Mouse (Mus musculus): ENCODE measurements around the gene Srpk1. TPM values are rescaled to one million over a fixed set of nuclear protein-coding genes. Genes with fewer than 3 reads are reported as not detected.

Srpk1 gene
- polyA plus RNA-seq (2016; fragmentation: Nextera tagmentation; extraction: Ambion mirVana), result 106 and 110 TPM in 2 replicates

DNA sequence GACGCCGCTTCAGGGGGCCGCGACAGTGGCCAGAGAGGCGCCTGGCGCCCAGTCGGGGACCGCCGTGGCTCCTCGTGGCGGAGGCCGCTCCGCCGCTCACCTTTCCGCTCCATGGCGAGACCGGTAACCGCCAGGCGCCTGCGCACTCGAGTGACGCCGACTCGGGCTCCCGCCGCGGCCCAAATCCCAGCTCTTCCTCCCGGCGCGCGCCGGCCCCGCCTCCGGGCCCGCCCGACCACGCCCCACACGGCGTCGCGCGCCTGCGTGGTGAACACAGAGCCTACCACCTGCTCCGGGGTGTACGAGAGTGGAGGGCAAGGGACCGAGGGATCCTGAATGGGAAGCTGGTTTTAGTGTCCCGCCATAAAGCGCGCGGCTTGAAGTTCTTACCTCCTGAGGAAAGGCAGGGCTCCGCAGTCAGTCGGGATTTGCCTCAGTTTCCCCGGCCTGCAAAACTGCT lies at the start of gene Srpk1:
Gene Srpk1, minus strand, starts transcription at position 410 of the 460 bp plus-strand sequence.
- Histone ChIP-seq H3K27ac (peak within 1 kb of the TSS; percentile 98), H3K27me3 (ENCODE audit: low read depth, poor library complexity, severe bottlenecking) (no peaks in the 10 kb centered on the region), H3K4me3 (peak within 1 kb of the TSS; percentile 96), H3K36me3 (peaks cover 33% of the 10 kb centered on the region), H3K4me1 (peaks cover 29% of the 10 kb centered on the region), H3K9me3 (replicated peaks) (no peaks in the 10 kb centered on the region)
- 1% methylated on average over 53 of the region's 53 CpGs for WGBS
- DNase-seq (ENCODE audit: low spot score), result peak; percentile 96

DNA sequence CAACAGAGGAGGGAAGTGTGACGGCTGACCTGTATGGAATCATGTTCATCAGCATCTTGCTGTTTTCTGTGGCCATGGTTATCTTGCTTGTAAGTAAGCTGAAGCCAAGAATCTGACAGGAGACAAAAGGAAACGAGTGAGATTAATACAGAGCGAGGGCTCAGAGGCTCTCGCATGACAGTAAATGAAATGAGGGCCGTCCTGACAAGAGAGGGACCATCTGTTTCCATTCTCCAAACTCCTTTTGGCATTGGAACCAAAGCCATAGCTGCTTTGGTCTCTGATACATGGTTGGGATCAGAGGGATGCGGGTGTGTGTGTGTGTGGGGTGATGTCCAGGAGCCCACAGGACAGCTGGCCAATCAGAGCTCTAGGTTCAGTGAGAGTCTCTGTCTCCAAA lies 37.1 kb upstream of the Srpk1 start:
- no peak overlapping the region for H3K4me3 ChIP-seq
- DNase-seq (ENCODE audit: low spot score), result no peak
- H3K9me3 ChIP-seq (replicated peaks), result no peaks in the 10 kb centered on the region
- H3K4me1 ChIP-seq, result no peaks in the 10 kb centered on the region
- H3K27me3 ChIP-seq (ENCODE audit: low read depth, poor library complexity, severe bottlenecking), result no peaks in the 10 kb centered on the region; the same call in 1 of the 2 replicates
- no peak overlapping the region for H3K27ac ChIP-seq
- WGBS, result 81% methylated on average over 6 of the region's 6 CpGs
- no peaks in the 10 kb centered on the region for H3K36me3 ChIP-seq

GRCm38 (mm10) chr17:28657936-28658335 lies 35.4 kb upstream of the Srpk1 start:
- no peak for DNase-seq (ENCODE audit: low spot score)
- Histone ChIP-seq H3K9me3 (replicated peaks) (no peaks in the 10 kb centered on the region), H3K27ac (no peak overlapping the region), H3K27me3 (ENCODE audit: low read depth, poor library complexity, severe bottlenecking) (no peaks in the 10 kb centered on the region; the same call in 1 of the 2 replicates), H3K36me3 (no peaks in the 10 kb centered on the region), H3K4me3 (no peak overlapping the region), H3K4me1 (no peaks in the 10 kb centered on the region)
- 79% methylated on average over 4 of the region's 4 CpGs for WGBS

DNA sequence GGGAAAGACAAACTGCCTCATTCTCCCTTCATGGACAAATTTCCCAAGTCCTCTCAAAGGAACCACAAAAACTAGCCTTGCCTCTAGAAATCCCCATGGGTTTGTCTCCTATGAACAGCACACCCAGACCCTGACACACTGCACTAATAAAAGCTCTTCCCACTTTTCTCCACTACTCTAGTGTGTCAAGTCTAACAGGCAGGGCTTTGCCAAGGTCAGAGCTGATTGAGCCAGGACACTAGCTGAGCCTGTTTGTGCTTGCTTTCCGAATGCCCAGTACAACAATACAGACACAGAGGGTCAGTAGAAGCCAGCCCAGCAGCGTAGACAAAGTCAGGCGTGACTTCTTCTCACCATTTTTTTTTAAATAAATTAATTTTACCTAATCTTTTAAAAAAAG lies 27.8 kb upstream of the Srpk1 start:
- H3K27ac ChIP-seq, result no peak overlapping the region
- no peaks in the 10 kb centered on the region; the same call in 1 of the 2 replicates for H3K27me3 ChIP-seq (ENCODE audit: low read depth, poor library complexity, severe bottlenecking)
- H3K4me1 ChIP-seq, result no peaks in the 10 kb centered on the region
- no peaks in the 10 kb centered on the region for H3K9me3 ChIP-seq (replicated peaks)
- no peak for DNase-seq (ENCODE audit: low spot score)
- H3K4me3 ChIP-seq, result no peak overlapping the region
- H3K36me3 ChIP-seq, result no peaks in the 10 kb centered on the region
- 86% methylated on average over 3 of the region's 3 CpGs for WGBS

GRCm38 (mm10) chr17:28648607-28649370 lies 26.3 kb upstream of the Srpk1 start:
- DNase-seq (ENCODE audit: low spot score), result peak; percentile 38
- 59% methylated on average over 6 of the region's 6 CpGs for WGBS

DNA sequence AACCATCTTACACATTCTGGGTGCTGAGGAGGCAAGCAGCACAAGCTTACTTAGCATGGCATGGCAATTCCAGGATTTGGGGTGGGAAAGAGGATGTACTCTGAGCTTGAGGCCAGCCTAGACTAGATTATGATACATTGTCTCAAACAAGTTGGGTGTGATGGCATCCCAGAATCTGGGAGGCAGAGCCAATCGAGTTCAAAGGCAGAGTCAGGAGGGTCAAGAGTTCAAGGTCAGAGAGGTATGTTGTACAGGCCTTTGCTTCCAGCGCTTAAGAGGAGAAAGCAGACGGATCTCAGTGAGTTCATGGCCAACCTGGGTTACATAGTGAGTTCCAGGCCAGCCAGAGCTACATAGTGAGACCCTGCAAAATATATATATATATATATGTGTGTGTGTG lies 23.7 kb upstream of the Srpk1 start:
- DNase-seq (ENCODE audit: low spot score), result no peak
- no peak overlapping the region for H3K27ac ChIP-seq
- no peaks in the 10 kb centered on the region for H3K27me3 ChIP-seq (ENCODE audit: low read depth, poor library complexity, severe bottlenecking)
- no peaks in the 10 kb centered on the region for H3K9me3 ChIP-seq (replicated peaks)
- WGBS, result 77% methylated on average over 3 of the region's 3 CpGs
- no peak overlapping the region for H3K4me3 ChIP-seq
- no peaks in the 10 kb centered on the region for H3K36me3 ChIP-seq
- peaks cover 5% of the 10 kb centered on the region; the same call in 1 of the 2 replicates for H3K4me1 ChIP-seq

More at GRCm38 (mm10) chr17:28648607-28649370, 26.3 kb upstream of the Srpk1 start:
- Histone ChIP-seq H3K36me3 (no peaks in the 10 kb centered on the region), H3K4me3 (no peak overlapping the region), H3K4me1 (no peaks in the 10 kb centered on the region), H3K27me3 (ENCODE audit: low read depth, poor library complexity, severe bottlenecking) (no peaks in the 10 kb centered on the region), H3K9me3 (replicated peaks) (no peaks in the 10 kb centered on the region), H3K27ac (no peak overlapping the region)

GRCm38 (mm10) chr17:28644112-28644511 lies 21.6 kb upstream of the Srpk1 start:
- H3K36me3 ChIP-seq, result no peaks in the 10 kb centered on the region
- H3K4me1 ChIP-seq, result peaks cover 5% of the 10 kb centered on the region; the same call in 1 of the 2 replicates
- 49% methylated on average over 4 of the region's 4 CpGs for WGBS

GRCm38 (mm10) chr17:28643697-28644096 lies 21.2 kb upstream of the Srpk1 start:
- H3K36me3 ChIP-seq, result no peaks in the 10 kb centered on the region
- no peak for DNase-seq (ENCODE audit: low spot score)
- no peaks in the 10 kb centered on the region for H3K27me3 ChIP-seq (ENCODE audit: low read depth, poor library complexity, severe bottlenecking)
- WGBS, result 37% methylated on average over 3 of the region's 3 CpGs
- H3K4me3 ChIP-seq, result no peak overlapping the region
- no peak overlapping the region for H3K27ac ChIP-seq
- no peaks in the 10 kb centered on the region for H3K9me3 ChIP-seq (replicated peaks)
- peaks cover 5% of the 10 kb centered on the region; the same call in 1 of the 2 replicates for H3K4me1 ChIP-seq

More at GRCm38 (mm10) chr17:28644112-28644511, 21.6 kb upstream of the Srpk1 start:
- no peak overlapping the region for H3K4me3 ChIP-seq
- H3K9me3 ChIP-seq (replicated peaks), result no peaks in the 10 kb centered on the region
- no peak for DNase-seq (ENCODE audit: low spot score)
- no peak overlapping the region for H3K27ac ChIP-seq
- no peaks in the 10 kb centered on the region for H3K27me3 ChIP-seq (ENCODE audit: low read depth, poor library complexity, severe bottlenecking)

- Histone ChIP-seq H3K36me3 (no peaks in the 10 kb centered on the region), H3K4me1 (peaks cover 5% of the 10 kb centered on the region; the same call in 1 of the 2 replicates), H3K9me3 (replicated peaks) (no peaks in the 10 kb centered on the region), H3K27me3 (ENCODE audit: low read depth, poor library complexity, severe bottlenecking) (no peaks in the 10 kb centered on the region), H3K4me3 (no peak overlapping the region), H3K27ac (no peak overlapping the region)
- 88% methylated on average over 3 of the region's 3 CpGs for WGBS
- DNase-seq (ENCODE audit: low spot score), result no peak
Observed at GRCm38 (mm10) chr17:28640113-28640512, 17.6 kb upstream of the Srpk1 start.

DNA sequence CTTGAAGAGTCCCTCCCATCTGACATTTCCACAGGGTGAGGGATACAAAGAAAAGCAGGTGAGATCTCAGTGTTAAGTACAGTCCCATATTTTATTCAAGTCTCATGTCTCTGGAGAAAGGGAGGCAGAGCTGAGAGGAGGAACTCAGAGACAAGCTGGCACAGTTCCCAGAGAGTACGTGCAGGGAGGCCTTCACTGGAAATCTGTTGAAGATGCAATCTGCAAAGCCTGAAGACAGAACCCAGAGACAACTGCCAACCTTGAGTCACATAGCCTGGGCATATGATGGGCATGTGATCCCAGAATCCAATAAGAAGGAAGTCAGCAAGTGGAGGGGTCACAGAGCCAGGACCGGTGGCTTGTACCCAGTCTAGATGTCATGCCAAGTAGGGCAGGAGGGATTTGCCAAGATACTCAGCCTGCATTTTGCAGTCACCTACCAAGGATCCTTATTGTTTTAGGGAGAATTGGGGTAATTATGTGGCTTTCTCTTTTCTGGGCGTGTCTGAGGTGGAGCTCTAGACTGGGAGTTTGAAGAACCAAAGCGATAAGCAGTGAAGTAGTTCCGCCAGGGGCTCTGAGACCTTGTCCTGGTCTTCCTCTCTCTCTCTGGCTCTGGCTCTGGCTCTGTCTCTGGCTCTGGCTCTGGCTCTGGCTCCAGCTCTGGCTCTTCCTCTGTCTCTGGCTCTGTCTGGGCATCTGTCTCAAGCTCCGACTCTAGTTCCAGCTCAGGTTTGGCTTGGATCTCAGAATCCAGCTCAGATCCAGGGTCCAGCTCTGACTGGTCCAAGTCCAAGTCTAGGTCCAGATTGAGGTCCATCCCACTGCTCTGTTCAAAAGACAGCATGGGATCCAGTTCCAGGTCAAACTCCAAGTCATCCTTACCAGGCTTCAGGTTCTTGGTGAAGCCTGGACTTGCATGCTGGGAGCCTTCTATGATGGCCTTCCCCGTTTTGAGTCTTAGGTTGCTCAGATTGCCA lies 15.5 kb upstream of the Srpk1 start:
- WGBS, result 93% methylated on average over 7 of the region's 7 CpGs
- no peaks in the 10 kb centered on the region for H3K36me3 ChIP-seq
- no peak overlapping the region for H3K27ac ChIP-seq
- no peaks in the 10 kb centered on the region for H3K9me3 ChIP-seq (replicated peaks)
- H3K27me3 ChIP-seq (ENCODE audit: low read depth, poor library complexity, severe bottlenecking), result no peaks in the 10 kb centered on the region
- H3K4me3 ChIP-seq, result no peak overlapping the region
- no peak for DNase-seq (ENCODE audit: low spot score)
- H3K4me1 ChIP-seq, result peaks cover 5% of the 10 kb centered on the region; the same call in 1 of the 2 replicates

DNA sequence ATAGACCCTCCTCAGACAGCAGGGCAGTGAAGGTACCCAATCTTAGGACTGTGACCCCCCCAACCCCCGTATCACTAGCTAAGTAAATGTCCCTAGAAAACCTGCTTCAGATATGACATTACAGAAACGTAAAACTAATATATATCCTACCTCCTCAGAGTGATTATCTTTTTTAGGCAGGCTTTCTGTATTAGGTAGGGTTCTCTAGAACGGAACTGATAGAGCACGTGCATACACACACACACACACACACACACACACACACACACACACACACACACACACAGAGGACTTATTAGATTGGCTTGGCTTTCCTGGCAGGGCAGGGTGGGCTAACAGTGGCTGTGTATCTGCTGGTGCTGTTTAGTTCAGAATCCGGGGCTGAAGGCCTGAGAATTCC lies 13.3 kb upstream of the Srpk1 start:
- Histone ChIP-seq H3K36me3 (no peaks in the 10 kb centered on the region), H3K27ac (no peak overlapping the region), H3K4me1 (peaks cover 12% of the 10 kb centered on the region), H3K9me3 (replicated peaks) (no peaks in the 10 kb centered on the region), H3K27me3 (ENCODE audit: low read depth, poor library complexity, severe bottlenecking) (no peaks in the 10 kb centered on the region), H3K4me3 (no peak overlapping the region)
- WGBS, result 86% methylated on average over 5 of the region's 5 CpGs
- no peak for DNase-seq (ENCODE audit: low spot score)

DNA sequence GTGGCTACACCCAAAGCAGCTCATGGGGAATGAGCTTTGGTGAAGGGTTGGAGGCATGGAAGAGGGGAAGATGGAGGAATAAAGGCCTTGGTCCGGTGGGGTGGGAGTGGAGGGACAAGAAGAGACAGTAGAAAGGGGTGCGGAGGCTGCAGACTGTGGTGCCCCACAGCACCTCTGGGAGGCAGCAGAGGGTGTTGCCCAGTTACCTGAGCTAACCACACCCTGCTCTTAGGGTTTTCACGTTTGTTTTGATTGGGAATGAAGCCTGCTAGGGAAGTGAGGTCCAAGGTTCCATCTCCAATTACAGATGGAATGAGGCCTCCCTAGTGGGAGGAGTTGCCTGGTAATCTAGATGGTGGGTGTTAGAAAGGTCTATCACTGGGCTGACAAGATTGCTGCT lies 6.6 kb upstream of the Srpk1 start:
- no peak for DNase-seq (ENCODE audit: low spot score)
- Histone ChIP-seq H3K27me3 (ENCODE audit: low read depth, poor library complexity, severe bottlenecking) (no peaks in the 10 kb centered on the region), H3K9me3 (replicated peaks) (no peaks in the 10 kb centered on the region), H3K4me3 (no peak overlapping the region), H3K36me3 (no peaks in the 10 kb centered on the region), H3K27ac (no peak overlapping the region), H3K4me1 (peaks cover 12% of the 10 kb centered on the region)
- 53% methylated on average over 3 of the region's 3 CpGs for WGBS
